Mouse (Mus musculus) ovary, postnatal 14 days (tissue): ENCODE measurements around the gene Dsn1.

Experiments used
- DNase-seq: peaks from one replicate; pipeline ENCODE4 v3.0.0; 2022; ENCODE audit warnings: low spot score

Gene Dsn1

GRCm38 (mm10) chr2:157021156-157021555, 14.2 kb upstream of the Dsn1 start:
- DNase-seq, result no peak

GRCm38 (mm10) chr2:157019228-157019627, 12.3 kb upstream of the Dsn1 start:
- DNase-seq, result no peak

- no peak for DNase-seq
Measured at GRCm38 (mm10) chr2:157016529-157017270, 9.7 kb upstream of the Dsn1 start.

GRCm38 (mm10) chr2:157012341-157012740, 5.4 kb upstream of the Dsn1 start:
- DNase-seq, result no peak

GRCm38 (mm10) chr2:157010634-157011310, 3.8 kb upstream of the Dsn1 start:
- no peak for DNase-seq

- no peak for DNase-seq
Measured at GRCm38 (mm10) chr2:157010121-157010520, 3.2 kb upstream of the Dsn1 start.

GRCm38 (mm10) chr2:157008509-157008908, 1.6 kb upstream of the Dsn1 start:
- no peak for DNase-seq

GRCm38 (mm10) chr2:157007234-157007596, 261 bp upstream of the Dsn1 start:
- DNase-seq, result no peak

- no peak for DNase-seq
Measured at GRCm38 (mm10) chr2:157002321-157002720, 4.6 kb downstream of the Dsn1 start.

- DNase-seq, result no peak
Measured at GRCm38 (mm10) chr2:156998263-156998662, 8.7 kb downstream of the Dsn1 start.

GRCm38 (mm10) chr2:156996576-156996975, 10.4 kb downstream of the Dsn1 start:
- no peak for DNase-seq

- DNase-seq, result peak; percentile 91
Measured at GRCm38 (mm10) chr2:156991470-156992319, 15.3 kb downstream of the Dsn1 start, which contains the start of gene Ndrg3. TSS of gene Ndrg3 (minus strand) at chr2:156992056.

- DNase-seq, result no peak
Measured at GRCm38 (mm10) chr2:156990727-156991431, 16.1 kb downstream of the Dsn1 start.

GRCm38 (mm10) chr2:156987316-156987715, 19.6 kb downstream of the Dsn1 start:
- no peak for DNase-seq

GRCm38 (mm10) chr2:156982864-156983263, 24.1 kb downstream of the Dsn1 start:
- DNase-seq, result no peak

- no peak for DNase-seq
Measured at GRCm38 (mm10) chr2:156981291-156981690, 25.7 kb downstream of the Dsn1 start.

GRCm38 (mm10) chr2:156980059-156980458, 26.9 kb downstream of the Dsn1 start:
- no peak for DNase-seq

- DNase-seq, result no peak
Measured at GRCm38 (mm10) chr2:156976711-156977110, 30.2 kb downstream of the Dsn1 start.

- DNase-seq, result no peak
Measured at GRCm38 (mm10) chr2:156974967-156975366, 32.0 kb downstream of the Dsn1 start.

GRCm38 (mm10) chr2:156973316-156974100, 33.4 kb downstream of the Dsn1 start:
- no peak for DNase-seq

- no peak for DNase-seq
Measured at GRCm38 (mm10) chr2:156970253-156970652, 36.7 kb downstream of the Dsn1 start.
